Comparison of ENCODE assay signal across 1 mouse cellular context in genomic region chr3:108164807-108165206, GRCm38 (mm10).
TF ChIP-seq lines count a peak whose summit lies in the region.

No protein-coding gene starts in this region.

TF ChIP-seq in CH12.LX, 34 proteins besides CTCF, POLR2A, EP300 and RAD21:
- no peak for TF ChIP-seq MAFK (IDR thresholded peaks at IDR 0.05; ENCODE audit: insufficient replicate concordance, low read length)
- TF ChIP-seq JUN (IDR thresholded peaks at IDR 0.05; ENCODE audit: insufficient read depth, low read depth, low read length), result no peak
- peak; percentile 23; the same call in 1 of the 2 replicates for TF ChIP-seq MEF2A (IDR thresholded peaks at IDR 0.05; ENCODE audit: borderline replicate concordance, low read depth, low read length)
- no peak for TF ChIP-seq ELF1 (IDR thresholded peaks at IDR 0.05; ENCODE audit: low read depth, low read length)
- no peak for TF ChIP-seq HCFC1 (IDR thresholded peaks at IDR 0.05; ENCODE audit: low read depth, low read length)
- no peak for TF ChIP-seq POLR2AphosphoS2 (IDR thresholded peaks at IDR 0.05; ENCODE audit: low read depth, low read length)
- no peak for TF ChIP-seq KAT2A (IDR thresholded peaks at IDR 0.05; ENCODE audit: insufficient replicate concordance, low read length)
- peak; percentile 42; the same call in 1 of the 2 replicates for TF ChIP-seq MAZ (IDR thresholded peaks at IDR 0.05; ENCODE audit: low read depth, low read length)
- TF ChIP-seq NRF1 (IDR thresholded peaks at IDR 0.05; ENCODE audit: low read depth, low read length), result peak; percentile 40; the same call in 1 of the 2 replicates
- no peak for TF ChIP-seq ZKSCAN1 (IDR thresholded peaks at IDR 0.05; ENCODE audit: borderline replicate concordance, low read depth, low read length)
- TF ChIP-seq MXI1 (IDR thresholded peaks at IDR 0.05; ENCODE audit: low read depth, low read length), result no peak; the same call in 1 of the 2 replicates
- no peak for TF ChIP-seq CHD1 (IDR thresholded peaks at IDR 0.05; ENCODE audit: low read depth, low read length)
- no peak for TF ChIP-seq ZMIZ1 (IDR thresholded peaks at IDR 0.05; ENCODE audit: low read depth, low read length)
- no peak for TF ChIP-seq USF2 (conservative IDR thresholded peaks at IDR 0.05; ENCODE audit: low read depth, low read length)
- TF ChIP-seq TBP (conservative IDR thresholded peaks at IDR 0.05; ENCODE audit: low read depth, low read length), result no peak
- 0 out of 2 replicates have a peak, but pooled peaks have one; percentile 17 for TF ChIP-seq IRF4 (IDR thresholded peaks at IDR 0.05; ENCODE audit: low read depth, low read length)
- TF ChIP-seq MAX (IDR thresholded peaks at IDR 0.05; ENCODE audit: low read length), result 0 out of 2 replicates have a peak, but pooled peaks have one; percentile 26
- no peak for TF ChIP-seq UBTF (IDR thresholded peaks at IDR 0.05; ENCODE audit: low read depth, low read length)
- no peak for TF ChIP-seq MYC (IDR thresholded peaks at IDR 0.05; ENCODE audit: low read depth, low read length)
- TF ChIP-seq SMC3 (IDR thresholded peaks at IDR 0.05; ENCODE audit: low read depth, low read length), result peak; percentile 88
- TF ChIP-seq CHD2 (IDR thresholded peaks at IDR 0.05; ENCODE audit: low read length), result no peak
- no peak for TF ChIP-seq USF1 (IDR thresholded peaks at IDR 0.05; ENCODE audit: low read depth, low read length)
- no peak for TF ChIP-seq ZNF384 (IDR thresholded peaks at IDR 0.05; ENCODE audit: low read depth, low read length)
- peak; percentile 47; the same call in 1 of the 2 replicates for TF ChIP-seq TCF12 (IDR thresholded peaks at IDR 0.05; ENCODE audit: low read depth, low read length)
- no peak for TF ChIP-seq ETS1 (conservative IDR thresholded peaks at IDR 0.05; ENCODE audit: low read depth, low read length)
- TF ChIP-seq BHLHE40 (IDR thresholded peaks at IDR 0.05; ENCODE audit: low read depth, low read length), result 0 out of 2 replicates have a peak, but pooled peaks have one; percentile 10
- no peak for TF ChIP-seq JUND (conservative IDR thresholded peaks at IDR 0.05; ENCODE audit: low read depth, low read length)
- peak; percentile 58 for TF ChIP-seq ZC3H11A (IDR thresholded peaks at IDR 0.05; ENCODE audit: low read depth, low read length)
- no peak for TF ChIP-seq PAX5 (IDR thresholded peaks at IDR 0.05; ENCODE audit: low read length)
- no peak for TF ChIP-seq GABPA (IDR thresholded peaks at IDR 0.05; ENCODE audit: insufficient replicate concordance, low read depth, low read length)
- TF ChIP-seq RCOR1 (conservative IDR thresholded peaks at IDR 0.05; ENCODE audit: low read depth, low read length), result no peak
- peak; percentile 49; the same call in 1 of the 2 replicates for TF ChIP-seq SIN3A (IDR thresholded peaks at IDR 0.05; ENCODE audit: low read length)
- no peak for TF ChIP-seq E2F4 (IDR thresholded peaks at IDR 0.05; ENCODE audit: insufficient replicate concordance, low read depth, low read length)
- 0 out of 2 replicates have a peak, but pooled peaks have one; percentile 43 for TF ChIP-seq NELFE (IDR thresholded peaks at IDR 0.05; ENCODE audit: low read depth, low read length)
